Mouse (Mus musculus): ENCODE measurements around the gene Fam187b. TPM values are rescaled to one million over a fixed set of nuclear protein-coding genes. Genes with fewer than 3 reads are reported as not detected.

Gene Fam187b
- polyA plus RNA-seq, 1 experiment = 1.00 TPM

- peak; percentile 65 for DNase-seq
- H3K4me3 ChIP-seq (ENCODE audit: control insufficient read depth, insufficient read depth, low read length) = peak overlapping the region; percentile 21
- 23% methylated on average over 2 of the region's 2 CpGs for WGBS
- peaks cover 81% of the 10 kb centered on the region for H3K4me1 ChIP-seq (replicated peaks; ENCODE audit: control insufficient read depth, insufficient read depth, low read length)
- H3K27ac ChIP-seq (ENCODE audit: control insufficient read depth, insufficient read depth, low read length) = peak overlapping the region; percentile 87
- H3K36me3 ChIP-seq (ENCODE audit: control insufficient read depth, insufficient read depth, low read length) = 0 out of 2 replicates have a peak, but pooled peaks cover 3% of the 10 kb centered on the region
- H3K27me3 ChIP-seq (ENCODE audit: control insufficient read depth, insufficient read depth, low read length) = no peaks in the 10 kb centered on the region
- TF ChIP-seq CTCF (IDR thresholded peaks at IDR 0.05; ENCODE audit: borderline replicate concordance, control insufficient read depth, extremely low read depth, insufficient read depth, low read length, poor library complexity) (peak; percentile 24; the same call in 1 of the 2 replicates), POLR2A (IDR thresholded peaks at IDR 0.05; ENCODE audit: control insufficient read depth, extremely low read depth, insufficient read depth, low read length, poor library complexity) (no peak)
Observed at GRCm38 (mm10) chr7:31037675-31038074, 64.1 kb downstream of the Fam187b start.

DNA sequence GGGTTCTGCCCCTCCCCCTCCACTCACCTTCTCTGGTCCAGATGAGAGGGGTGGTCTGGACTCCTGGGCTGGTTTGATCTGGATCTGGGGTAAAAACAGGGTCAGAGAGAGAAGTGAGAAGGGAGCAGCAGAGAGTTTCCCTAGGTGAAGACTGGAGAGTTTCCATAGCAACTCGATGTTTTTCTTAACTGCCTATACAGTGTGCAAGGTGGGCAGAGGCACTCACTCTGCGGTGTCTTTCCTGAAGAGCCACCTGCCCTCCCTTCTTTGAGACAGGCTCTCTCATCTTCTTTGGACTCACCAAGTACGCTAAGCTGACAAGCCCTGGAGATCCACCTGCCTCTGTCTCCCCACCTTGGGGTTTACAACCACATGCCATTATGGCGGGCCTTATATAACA is 65.4 kb downstream of the Fam187b start:
- TF ChIP-seq CTCF (IDR thresholded peaks at IDR 0.05; ENCODE audit: borderline replicate concordance, control insufficient read depth, extremely low read depth, insufficient read depth, low read length, poor library complexity) = no peak
- no peak for TF ChIP-seq POLR2A (IDR thresholded peaks at IDR 0.05; ENCODE audit: control insufficient read depth, extremely low read depth, insufficient read depth, low read length, poor library complexity)
- 45% methylated on average over 4 of the region's 4 CpGs for WGBS
- no peak for DNase-seq
- 0 out of 2 replicates have a peak, but pooled peaks cover 3% of the 10 kb centered on the region for H3K36me3 ChIP-seq (ENCODE audit: control insufficient read depth, insufficient read depth, low read length)
- H3K4me3 ChIP-seq (ENCODE audit: control insufficient read depth, insufficient read depth, low read length) = no peak overlapping the region
- peaks cover 76% of the 10 kb centered on the region for H3K4me1 ChIP-seq (replicated peaks; ENCODE audit: control insufficient read depth, insufficient read depth, low read length)
- H3K27ac ChIP-seq (ENCODE audit: control insufficient read depth, insufficient read depth, low read length) = peak overlapping the region; percentile 31; the same call in 1 of the 2 replicates
- no peaks in the 10 kb centered on the region for H3K27me3 ChIP-seq (ENCODE audit: control insufficient read depth, insufficient read depth, low read length)

Other genes starting within 250 kb of the Fam187b start
- gene Tmem147, start 244.2 kb upstream of the Fam187b start, polyA plus RNA-seq (2012; rRNA removed) = 161 and 204 TPM in 2 replicates
- 0.11 and 1.1 TPM in 2 replicates for gene Gapdhs, start 230.1 kb upstream of the Fam187b start, polyA plus RNA-seq (2012; rRNA removed)
- 3.4 and 4.1 TPM in 2 replicates for gene Sbsn, start 222.3 kb upstream of the Fam187b start, polyA plus RNA-seq (2012; rRNA removed)
- gene Dmkn, start 210.0 kb upstream of the Fam187b start, polyA plus RNA-seq (2012; rRNA removed) = 26.3 and 35.6 TPM in 2 replicates
- gene Krtdap, start 185.9 kb upstream of the Fam187b start, polyA plus RNA-seq (2012; rRNA removed) = 11.9 and 18.3 TPM in 2 replicates
- 3.2 and 3.5 TPM in 2 replicates for gene Ffar2, start 150.0 kb upstream of the Fam187b start, polyA plus RNA-seq (2012; rRNA removed)
- gene Ffar3, start 117.6 kb upstream of the Fam187b start, polyA plus RNA-seq (2012; rRNA removed) = 0.13 TPM in 1 of 2 replicates, not detected in the other
- gene Ffar1, start 112.2 kb upstream of the Fam187b start, polyA plus RNA-seq (2012; rRNA removed) = 0.50 and 0.60 TPM in 2 replicates
- gene Cd22, start 93.4 kb upstream of the Fam187b start, polyA plus RNA-seq (2012; rRNA removed) = 8.5 and 8.9 TPM in 2 replicates
- gene Mag, start 58.9 kb upstream of the Fam187b start, polyA plus RNA-seq (2012; rRNA removed) = 1.8 and 2.0 TPM in 2 replicates
- gene Hamp2, start 49.1 kb upstream of the Fam187b start, polyA plus RNA-seq (2012; rRNA removed) = 2.2 and 12.5 TPM in 2 replicates
- gene Hamp, start 29.8 kb upstream of the Fam187b start, polyA plus RNA-seq (2012; rRNA removed) = 23.6 and 33.1 TPM in 2 replicates
- gene Usf2, start 17.0 kb upstream of the Fam187b start, polyA plus RNA-seq (2012; rRNA removed) = 288 and 342 TPM in 2 replicates
- 27.6 and 34.6 TPM in 2 replicates for gene Lsr, start 326 bp upstream of the Fam187b start, polyA plus RNA-seq (2012; rRNA removed)
- gene Fxyd5, start 68.7 kb downstream of the Fam187b start, polyA plus RNA-seq (2012; rRNA removed) = 247 and 283 TPM in 2 replicates
- 1.4 and 2.2 TPM in 2 replicates for gene Fxyd7, start 77.7 kb downstream of the Fam187b start, polyA plus RNA-seq (2012; rRNA removed)
- 46.4 and 107 TPM in 2 replicates for gene Fxyd1, start 83.4 kb downstream of the Fam187b start, polyA plus RNA-seq (2012; rRNA removed)
- gene Lgi4, start 85.6 kb downstream of the Fam187b start, polyA plus RNA-seq (2012; rRNA removed) = 1.1 and 1.8 TPM in 2 replicates
- gene Fxyd3, start 102.9 kb downstream of the Fam187b start, polyA plus RNA-seq (2012; rRNA removed) = 23.5 and 34.7 TPM in 2 replicates
- gene Hpn, start 141.5 kb downstream of the Fam187b start, polyA plus RNA-seq (2012; rRNA removed) = 7.0 and 8.2 TPM in 2 replicates
- gene Scn1b, start 153.2 kb downstream of the Fam187b start, polyA plus RNA-seq (2012; rRNA removed) = 18.7 and 21.2 TPM in 2 replicates
- 681 and 790 TPM in 2 replicates for gene Gramd1a, start 182.1 kb downstream of the Fam187b start, polyA plus RNA-seq (2012; rRNA removed)